Comparison of ENCODE assay signal across 15 mouse cellular contexts in the genomic region with DNA sequence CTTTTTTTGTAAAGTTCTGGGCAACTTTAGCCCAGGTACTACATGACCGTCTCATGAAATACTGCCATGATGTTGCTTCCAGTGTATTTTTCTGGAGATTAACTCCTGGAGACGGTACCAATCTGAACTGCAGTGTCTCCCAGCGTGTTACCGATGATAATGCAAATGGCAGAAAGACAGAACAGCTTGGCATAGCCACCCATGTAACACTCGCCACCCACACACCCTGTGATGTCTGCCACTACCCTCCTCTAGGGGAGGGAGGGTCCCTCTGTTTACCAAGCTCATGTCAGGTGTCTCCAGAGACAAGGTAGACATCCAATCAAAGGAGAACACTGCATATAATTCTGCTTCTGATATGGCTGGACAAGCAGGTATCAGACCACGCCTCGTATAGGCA.
DNase-seq lines count a peak whose midpoint lies in the region.
"Had no signal": no experiment of that assay in that cellular context is flagged by ENCODE, and none has a peak within 500 bp of the region (broad histone marks: within the 10 kb centered on the region; RNA-seq: fewer than 3 reads in every experiment).

No protein-coding gene starts in this region.

- intact Hi-C loops in left cerebral cortex, postnatal 14 days (cut with DNase I): no loop called here

- DNase-seq in layer of hippocampus, adult 11-12 months (ENCODE audit: low spot score): peak; percentile 27
- DNase-seq in layer of hippocampus, postnatal 25 days (ENCODE audit: extremely low spot score in 1 of 2, low spot score in 1 of 2): no peak
- DNase-seq in left cerebral cortex, postnatal 14 days (ENCODE audit: low spot score in 2 of 2): peak; percentile 34 to 58
- no peak for DNase-seq in left cerebral cortex, adult 11 months (ENCODE audit: low spot score)
- DNase-seq in right cerebral cortex, postnatal 36 days (ENCODE audit: low spot score in 2 of 2): peak; percentile 24 to 42
- no peak for DNase-seq in right cerebral cortex, postnatal 25 days
- DNase-seq in embryo, embryonic 10 days (ENCODE audit: low spot score): no peak
- DNase-seq: adrenal gland, adult 2 months; adrenal gland, postnatal 25 days; cerebellum, adult 2 months; cerebellum, postnatal 10 days; embryo, embryonic 11 days; gastrocnemius, postnatal 10 days; heart, adult 18-20 months; heart, postnatal 10 days had no signal

Comparison
In these comparisons a context has a peak if more than half of its experiments do, and no peak if none do; other contexts are left out.
1. DNase-seq: peak in layer of hippocampus, adult 11-12 months (single experiment), left cerebral cortex, postnatal 14 days (2 of 2) and right cerebral cortex, postnatal 36 days (2 of 2); none in layer of hippocampus, postnatal 25 days (0 of 2), left cerebral cortex, adult 11 months (single experiment), right cerebral cortex, postnatal 25 days (single experiment) and embryo, embryonic 10 days (single experiment).